ENCODE assay signal across 21 mouse cellular contexts in the genomic region with DNA sequence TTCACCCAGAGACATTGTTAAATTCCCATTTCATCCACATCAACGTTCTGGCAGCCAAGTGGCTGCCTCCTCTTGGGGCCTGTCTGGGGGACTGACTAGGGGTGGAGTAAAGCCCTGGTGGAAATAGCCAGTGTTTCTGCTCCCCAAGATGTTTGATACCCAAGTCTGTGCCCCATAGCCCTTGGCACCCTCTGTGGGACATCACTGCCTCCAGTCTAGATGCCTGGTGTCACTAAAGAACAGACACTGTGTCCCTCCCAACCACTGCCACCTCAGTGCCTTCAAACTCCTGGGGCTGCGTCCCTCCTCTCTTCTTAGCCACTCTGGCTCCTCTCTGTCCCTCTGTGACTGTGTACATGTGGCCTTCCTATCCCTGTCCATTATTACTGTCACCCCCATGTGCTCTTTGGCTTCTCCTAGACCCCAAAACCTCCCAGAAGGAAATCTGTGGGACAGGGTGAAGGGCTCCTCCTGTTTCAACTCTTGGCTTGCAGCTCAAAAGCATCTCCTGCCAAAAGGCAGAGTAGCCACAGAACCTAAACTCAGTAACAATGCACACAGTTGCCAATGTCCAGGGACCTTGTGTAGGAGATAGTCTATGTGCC.
DNase-seq lines count a peak whose midpoint lies in the region; ATAC-seq lines count a peak whose summit lies in the region.
"Had no signal": no experiment of that assay in that cellular context is flagged by ENCODE, and none has a peak within 500 bp of the region (broad histone marks: within the 10 kb centered on the region; RNA-seq: fewer than 3 reads in every experiment).

No protein-coding gene starts in this region.

- H3K27ac ChIP-seq in forebrain, embryonic 10.5 days: peak overlapping the region; percentile 63; the same call in 1 of the 2 replicates
- H3K27ac ChIP-seq in forebrain, embryonic 13.5 days: no peak overlapping the region
- peak overlapping the region; percentile 30 for H3K27ac ChIP-seq in embryonic facial prominence, embryonic 10.5 days (replicated peaks)
- H3K27ac ChIP-seq in hindbrain, embryonic 15.5 days (replicated peaks): peak overlapping the region; percentile 66
- peak overlapping the region; percentile 55 for H3K27ac ChIP-seq in midbrain, embryonic 14.5 days (replicated peaks; ENCODE audit: low read depth, low read length)
- H3K27ac ChIP-seq in kidney, embryonic 15.5 days: no peak overlapping the region
- H3K27ac ChIP-seq: embryonic facial prominence, embryonic 12.5 days; limb, embryonic 15.5 days; liver, embryonic 15.5 days had no signal

- H3K4me2 ChIP-seq in forebrain, embryonic 13.5 days: no peak overlapping the region
- no peak overlapping the region for H3K4me2 ChIP-seq in hindbrain, embryonic 15.5 days
- no peak overlapping the region for H3K4me2 ChIP-seq in midbrain, embryonic 14.5 days (ENCODE audit: low read length)
- H3K4me2 ChIP-seq in kidney, embryonic 15.5 days: no peak overlapping the region
- H3K4me2 ChIP-seq: embryonic facial prominence, embryonic 12.5 days; limb, embryonic 15.5 days; liver, embryonic 15.5 days had no signal

- H3K4me1 ChIP-seq in forebrain, embryonic 10.5 days: peaks cover 29% of the 10 kb centered on the region
- peaks cover 17% of the 10 kb centered on the region for H3K4me1 ChIP-seq in forebrain, embryonic 13.5 days
- peaks cover 20% of the 10 kb centered on the region for H3K4me1 ChIP-seq in embryonic facial prominence, embryonic 10.5 days
- H3K4me1 ChIP-seq in hindbrain, embryonic 15.5 days (replicated peaks): peaks cover 18% of the 10 kb centered on the region
- peaks cover 24% of the 10 kb centered on the region for H3K4me1 ChIP-seq in midbrain, embryonic 14.5 days (ENCODE audit: control insufficient read depth, insufficient read depth, low read length)
- H3K4me1 ChIP-seq in kidney, embryonic 15.5 days: no peaks in the 10 kb centered on the region
- H3K4me1 ChIP-seq: embryonic facial prominence, embryonic 12.5 days; limb, embryonic 15.5 days; liver, embryonic 15.5 days had no signal

- WGBS in forebrain, embryonic 10.5 days: 59% methylated on average over 2 of the region's 2 CpGs
- 32% methylated on average over 2 of the region's 2 CpGs for WGBS in forebrain, embryonic 13.5 days
- 58% methylated on average over 2 of the region's 2 CpGs for WGBS in embryonic facial prominence, embryonic 10.5 days
- 22% methylated on average over 2 of the region's 2 CpGs for WGBS in hindbrain, embryonic 15.5 days
- WGBS in midbrain, embryonic 14.5 days: 11% methylated on average over 2 of the region's 2 CpGs
- WGBS in kidney, embryonic 15.5 days: 65% methylated on average over 2 of the region's 2 CpGs

- H3K9me3 ChIP-seq in forebrain, embryonic 10.5 days: no peaks in the 10 kb centered on the region
- no peaks in the 10 kb centered on the region for H3K9me3 ChIP-seq in forebrain, embryonic 13.5 days (replicated peaks)
- H3K9me3 ChIP-seq in embryonic facial prominence, embryonic 10.5 days: no peaks in the 10 kb centered on the region
- H3K9me3 ChIP-seq in hindbrain, embryonic 15.5 days: no peaks in the 10 kb centered on the region
- H3K9me3 ChIP-seq in midbrain, embryonic 14.5 days (ENCODE audit: control insufficient read depth, low read length): no peaks in the 10 kb centered on the region
- no peaks in the 10 kb centered on the region for H3K9me3 ChIP-seq in kidney, embryonic 15.5 days (replicated peaks)
- H3K9me3 ChIP-seq: embryonic facial prominence, embryonic 12.5 days; limb, embryonic 15.5 days; liver, embryonic 15.5 days had no signal

- no peak overlapping the region for H3K9ac ChIP-seq in forebrain, embryonic 13.5 days
- H3K9ac ChIP-seq in hindbrain, embryonic 15.5 days: no peak overlapping the region
- H3K9ac ChIP-seq in midbrain, embryonic 14.5 days (replicated peaks; ENCODE audit: low read length): no peak overlapping the region
- no peak overlapping the region for H3K9ac ChIP-seq in kidney, embryonic 15.5 days
- H3K9ac ChIP-seq: embryonic facial prominence, embryonic 12.5 days; limb, embryonic 15.5 days; liver, embryonic 15.5 days had no signal

- DNase-seq in forebrain, embryonic 10.5 days (ENCODE audit: extremely low spot score, low spot score): no peak
- DNase-seq in embryonic facial prominence, embryonic 10.5 days (ENCODE audit: low spot score): no peak
- no peak for DNase-seq in midbrain, embryonic 14.5 days
- no peak for DNase-seq in urinary bladder, postnatal 14 days (ENCODE audit: low spot score)
- DNase-seq in B cell, adult 2 months: no peak
- DNase-seq: cerebellum, adult 8-10 months; gastrocnemius, postnatal 10 days; kidney, adult 18-20 months; kidney, postnatal 14 days; right cerebral cortex, postnatal 4 days; thymus, adult 2 months had no signal

- no peak for ATAC-seq in forebrain, embryonic 13.5 days
- no peak for ATAC-seq in hindbrain, embryonic 15.5 days (ENCODE audit: low FRiP score, low read depth)
- no peak for ATAC-seq in midbrain, embryonic 14.5 days (ENCODE audit: low FRiP score, low TSS enrichment)
- ATAC-seq in kidney, embryonic 15.5 days (replicated peaks; ENCODE audit: low FRiP score): no peak
- ATAC-seq: lung, postnatal 0 days had no signal

- no peak overlapping the region for H3K4me3 ChIP-seq in forebrain, embryonic 10.5 days
- no peak overlapping the region for H3K4me3 ChIP-seq in forebrain, embryonic 13.5 days
- H3K4me3 ChIP-seq in embryonic facial prominence, embryonic 10.5 days: no peak overlapping the region
- H3K4me3 ChIP-seq in hindbrain, embryonic 15.5 days: no peak overlapping the region
- no peak overlapping the region for H3K4me3 ChIP-seq in midbrain, embryonic 14.5 days (replicated peaks; ENCODE audit: low read depth, low read length)
- no peak overlapping the region for H3K4me3 ChIP-seq in kidney, embryonic 15.5 days (replicated peaks)
- H3K4me3 ChIP-seq: embryonic facial prominence, embryonic 12.5 days; erythroblast, embryonic 14.5 days; limb, embryonic 15.5 days; liver, embryonic 15.5 days; myocyte had no signal

- peaks cover 96% of the 10 kb centered on the region for H3K27me3 ChIP-seq in forebrain, embryonic 10.5 days (ENCODE audit: poor library complexity, severe bottlenecking)
- peaks cover 96% of the 10 kb centered on the region for H3K27me3 ChIP-seq in forebrain, embryonic 13.5 days
- peaks cover 87% of the 10 kb centered on the region for H3K27me3 ChIP-seq in embryonic facial prominence, embryonic 10.5 days (replicated peaks; ENCODE audit: low read depth, poor library complexity, severe bottlenecking)
- H3K27me3 ChIP-seq in hindbrain, embryonic 15.5 days: peaks cover 9% of the 10 kb centered on the region; the same call in 1 of the 2 replicates
- H3K27me3 ChIP-seq in midbrain, embryonic 14.5 days (ENCODE audit: control insufficient read depth, insufficient read depth, low read length): no peaks in the 10 kb centered on the region; the same call in 1 of the 2 replicates
- H3K27me3 ChIP-seq in kidney, embryonic 15.5 days: peaks cover 87% of the 10 kb centered on the region

- H3K36me3 ChIP-seq in forebrain, embryonic 10.5 days (replicated peaks): no peaks in the 10 kb centered on the region
- H3K36me3 ChIP-seq in forebrain, embryonic 13.5 days (ENCODE audit: poor library complexity, severe bottlenecking): no peaks in the 10 kb centered on the region
- no peaks in the 10 kb centered on the region for H3K36me3 ChIP-seq in embryonic facial prominence, embryonic 10.5 days (replicated peaks)
- H3K36me3 ChIP-seq in hindbrain, embryonic 15.5 days: no peaks in the 10 kb centered on the region
- no peaks in the 10 kb centered on the region for H3K36me3 ChIP-seq in midbrain, embryonic 14.5 days (ENCODE audit: control insufficient read depth, insufficient read depth, low read length)
- no peaks in the 10 kb centered on the region for H3K36me3 ChIP-seq in kidney, embryonic 15.5 days
- H3K36me3 ChIP-seq: embryonic facial prominence, embryonic 12.5 days; G1E; limb, embryonic 15.5 days; liver, embryonic 15.5 days had no signal

Comparison
In these comparisons a context has a peak if more than half of its experiments do, and no peak if none do; other contexts are left out.
1. H3K27ac ChIP-seq: peak in forebrain, embryonic 10.5 days (single experiment), embryonic facial prominence, embryonic 10.5 days (single experiment), hindbrain, embryonic 15.5 days (single experiment) and midbrain, embryonic 14.5 days (single experiment); none in forebrain, embryonic 13.5 days (single experiment) and kidney, embryonic 15.5 days (single experiment).